Mouse (Mus musculus) monocyte, adult 2 months (primary cell): ENCODE data around the gene Lysmd4.
"Not testable (repeated sequence)": the region's sequence is repeated elsewhere in the genome, so short reads cannot be mapped to it uniquely, and the experiment has no call there.

Experiments
- DNase-seq, 2 experiments: peaks; one replicate each; pipeline ENCODE4 v3.0.0; 2022; ENCODE audit warnings: low spot score in 2 of 2, low read depth in 1 of 2

The Lysmd4 gene

DNA sequence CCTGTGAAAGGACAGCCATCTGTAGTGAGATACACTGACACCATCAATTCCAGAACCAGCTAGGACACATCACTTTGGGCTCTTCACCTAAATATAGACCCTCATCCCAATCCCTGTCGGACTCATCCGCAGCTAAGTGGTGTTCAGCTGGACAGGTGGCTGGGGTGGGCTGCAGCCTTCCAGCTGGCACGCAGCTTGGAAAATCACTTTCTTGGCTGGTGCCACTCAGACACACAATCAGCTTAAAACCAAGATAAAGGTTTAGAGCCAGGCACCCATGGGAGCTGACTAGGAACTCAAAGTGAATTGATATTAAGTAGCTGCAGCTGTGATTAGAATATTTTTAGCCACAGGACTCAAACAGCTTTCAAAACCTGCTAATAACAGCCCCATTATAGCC, 7.9 kb downstream of the Lysmd4 start:
- no peak for DNase-seq

DNA sequence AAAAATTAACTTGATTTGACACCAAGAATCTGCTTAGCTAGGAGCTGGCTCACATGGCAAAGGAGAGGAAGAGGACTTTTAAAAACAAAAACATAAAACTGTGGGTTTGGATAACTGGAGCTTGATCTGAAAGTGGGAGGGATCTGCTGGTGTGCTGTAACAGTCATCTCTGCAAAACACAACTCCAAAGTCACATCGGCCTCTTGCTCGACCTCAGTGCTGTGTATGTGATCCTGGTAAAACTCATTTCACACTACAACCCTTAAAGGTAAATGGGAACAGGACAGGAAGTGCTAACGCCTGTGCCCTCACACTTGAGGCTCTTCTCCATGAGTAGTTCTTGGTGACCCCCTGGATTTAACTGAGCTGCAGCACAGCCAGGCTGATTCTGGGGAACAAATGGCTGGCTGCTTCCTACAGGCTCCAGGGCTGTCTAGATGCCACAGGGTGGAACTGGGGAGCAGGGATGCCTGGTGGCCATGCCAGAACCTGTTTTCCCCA, 8.3 kb downstream of the Lysmd4 start:
- DNase-seq, result no peak

DNA sequence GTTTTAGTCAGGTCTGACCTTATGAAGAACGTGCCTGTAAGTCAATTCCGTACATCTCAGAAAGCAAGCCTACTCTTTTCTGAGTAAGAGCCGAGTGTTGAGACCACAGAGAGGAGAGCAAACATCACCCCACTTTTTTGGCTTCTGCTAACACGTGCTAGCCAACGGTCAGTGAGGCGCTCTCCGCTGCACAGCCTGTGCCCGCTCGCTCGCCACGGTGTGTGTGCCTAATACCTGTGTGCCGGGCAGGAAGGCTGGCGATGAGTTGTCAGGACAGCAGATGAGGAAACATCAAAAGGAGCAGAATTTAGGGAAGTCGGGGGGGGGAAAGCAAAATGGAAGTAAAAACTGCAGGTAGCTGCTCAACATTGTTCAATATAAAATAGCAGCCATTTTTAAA, 10.2 kb downstream of the Lysmd4 start:
- DNase-seq, result no peak

DNA sequence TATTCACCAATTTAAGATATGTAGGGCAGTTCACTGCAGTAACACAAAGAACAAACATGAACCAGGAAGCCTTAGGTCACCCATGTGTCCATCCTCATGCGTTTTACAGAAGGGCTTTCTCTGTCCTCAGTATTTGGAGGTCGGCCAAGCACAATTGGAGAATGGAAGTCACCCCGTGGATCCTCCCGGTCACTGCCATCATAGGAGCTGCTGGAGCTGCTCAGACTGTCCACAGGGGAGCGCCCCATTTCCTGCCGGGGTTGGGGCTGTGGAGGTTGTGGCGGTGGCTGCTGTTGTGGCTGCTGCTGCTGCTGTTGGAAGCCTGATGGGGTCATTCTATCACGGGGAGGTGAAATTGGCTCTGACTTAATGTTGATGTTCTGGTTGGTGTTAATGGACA, 12.5 kb downstream of the Lysmd4 start:
- no peak for DNase-seq

DNA sequence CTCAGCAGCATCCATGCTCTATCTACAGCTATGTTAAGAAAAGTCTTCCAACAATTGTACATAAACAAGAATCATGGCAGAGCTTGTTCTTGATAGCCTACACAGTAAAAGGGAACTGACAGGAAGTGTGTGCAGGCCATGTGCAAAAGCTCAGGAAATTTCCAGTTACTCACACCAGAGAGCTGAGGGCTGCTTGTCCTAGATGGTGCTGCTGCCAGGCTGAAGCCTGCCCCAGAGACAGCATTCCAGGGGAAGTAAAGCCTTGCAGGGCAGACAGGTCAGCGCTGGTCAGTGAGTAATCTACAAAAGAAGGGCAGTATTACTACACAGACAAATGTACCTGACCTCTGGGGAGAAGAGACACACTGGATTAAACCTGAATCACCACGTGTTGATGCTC, 14.0 kb downstream of the Lysmd4 start:
- no peak for DNase-seq

DNA sequence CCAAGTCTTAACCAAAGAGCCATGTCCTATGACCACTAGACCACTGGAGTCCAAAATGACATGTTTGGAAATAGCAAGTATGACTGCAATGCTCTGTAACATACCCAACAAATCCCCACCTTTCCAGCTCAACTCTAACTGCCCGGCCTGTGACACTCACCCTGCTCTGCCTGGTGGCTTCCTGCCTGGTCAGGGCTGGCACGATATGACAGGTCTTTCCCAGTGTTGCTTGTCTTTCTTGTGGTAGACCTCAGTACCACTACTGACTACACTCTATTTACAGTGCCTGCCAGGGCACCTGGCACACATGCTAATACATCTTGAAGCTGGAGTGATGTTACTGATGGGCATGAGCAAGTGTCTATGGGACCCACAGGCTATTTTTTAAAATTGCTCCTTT, 15.4 kb downstream of the Lysmd4 start:
- DNase-seq, result no peak

DNA sequence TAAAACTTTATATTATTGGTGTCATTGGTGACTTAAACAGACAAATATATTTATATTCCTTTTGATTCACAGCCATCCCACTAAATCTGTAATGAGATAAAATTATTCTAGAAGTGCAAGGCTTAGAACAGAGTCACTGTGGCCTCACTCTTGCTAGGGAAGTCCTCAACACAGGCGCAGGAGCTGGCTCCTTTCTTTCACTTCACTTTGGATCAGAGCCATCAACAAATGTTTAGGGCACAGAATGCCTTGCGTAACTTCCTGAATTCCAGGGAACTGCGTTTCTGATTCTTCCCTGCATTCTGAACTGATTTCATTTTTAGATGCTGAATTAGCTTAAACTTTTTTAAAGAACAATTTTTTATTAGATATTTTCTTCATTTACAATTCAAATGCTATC, 19.6 kb downstream of the Lysmd4 start:
- no peak for DNase-seq

DNA sequence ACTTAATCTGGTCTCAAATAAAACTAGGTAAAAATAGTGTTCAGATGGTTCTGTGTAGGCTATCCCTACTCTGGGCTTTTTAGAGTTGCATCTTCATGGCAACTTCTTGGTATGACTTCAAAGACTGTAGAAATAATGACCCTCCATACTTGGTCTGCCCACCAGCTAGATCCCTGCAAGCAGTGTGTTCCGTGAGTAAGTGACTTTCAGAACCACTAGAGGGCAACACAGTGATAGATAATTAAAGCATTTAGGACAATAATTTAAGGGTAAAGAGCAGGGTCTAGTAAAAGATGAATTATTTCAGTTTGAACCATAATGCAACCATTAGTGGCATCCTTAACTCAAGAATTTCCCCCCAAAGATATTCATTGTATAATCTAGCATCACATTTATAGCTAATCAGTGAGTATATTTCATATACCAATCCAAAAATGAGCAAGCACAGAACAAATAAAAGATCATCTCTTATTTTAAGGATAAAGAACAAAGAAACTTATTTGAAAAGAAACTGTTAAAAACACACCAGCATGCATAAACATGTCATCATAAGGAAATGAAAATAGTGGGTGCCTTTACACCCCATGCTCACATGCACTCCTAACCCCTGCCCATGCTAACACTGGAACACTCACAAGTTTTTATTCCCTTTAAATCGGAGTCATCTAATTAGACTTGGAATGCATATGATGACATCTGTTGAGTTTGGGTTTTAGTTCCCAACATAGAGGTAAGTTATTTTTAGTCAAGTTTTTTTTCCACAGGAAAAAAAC, 21.0 kb downstream of the Lysmd4 start:
- no peak for DNase-seq

DNA sequence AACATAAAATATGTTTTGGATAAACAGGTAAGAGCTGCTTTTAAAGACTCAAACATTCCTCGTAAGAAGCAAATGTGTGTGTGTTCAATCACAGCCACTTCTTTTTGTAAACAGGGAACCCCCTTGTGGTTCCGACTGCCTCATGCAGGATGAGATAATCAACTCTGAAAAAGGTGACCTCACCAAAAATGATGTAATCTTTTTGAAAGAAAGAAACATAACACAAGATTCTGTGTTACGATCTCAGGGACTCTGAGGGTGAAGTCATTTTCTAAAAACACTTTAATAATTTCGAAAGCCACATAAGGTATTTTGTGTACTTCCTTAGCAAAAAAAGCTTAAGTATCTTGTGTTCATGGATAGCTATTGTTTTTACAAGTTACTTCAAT, 21.5 kb downstream of the Lysmd4 start:
- no peak for DNase-seq

DNA sequence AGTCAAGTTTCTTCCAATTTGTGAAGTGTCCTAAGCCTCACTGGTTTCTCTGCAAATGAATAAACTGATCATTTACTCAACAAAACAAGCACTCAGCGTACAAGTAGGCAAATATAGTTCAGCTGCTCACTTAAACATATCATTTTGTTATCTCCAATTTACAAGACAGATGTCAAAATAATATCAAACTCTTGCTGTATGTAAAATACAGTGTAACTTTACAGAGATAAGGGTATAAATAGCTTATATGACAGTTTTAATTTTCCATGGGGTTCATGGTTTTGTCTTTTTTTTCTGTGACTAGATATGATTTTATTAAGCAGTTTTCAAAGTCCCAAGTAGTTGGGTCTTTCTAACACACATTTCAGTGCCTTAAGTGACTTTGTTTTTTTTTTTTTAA, 22.9 kb downstream of the Lysmd4 start:
- DNase-seq, result no peak

DNA sequence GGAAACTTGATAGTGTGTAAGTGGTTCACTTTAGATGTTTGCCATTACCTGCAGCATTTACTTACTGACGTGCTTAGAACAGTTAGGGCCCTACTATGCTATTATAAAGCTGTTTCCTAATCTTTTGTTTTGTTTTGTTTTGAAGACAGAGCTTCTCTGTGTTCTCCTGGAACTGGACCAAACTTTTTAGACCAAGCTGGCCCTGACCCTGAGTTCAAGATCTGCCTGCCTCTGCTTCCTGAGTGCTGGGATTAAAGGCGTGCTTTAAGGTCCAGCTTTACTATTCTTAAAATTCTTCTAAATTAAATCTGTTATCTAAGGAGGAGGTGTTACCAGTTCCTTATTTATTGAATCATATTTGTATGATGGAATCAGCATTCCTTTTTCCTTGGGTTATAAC, 23.7 kb downstream of the Lysmd4 start:
- DNase-seq, result no peak

DNA sequence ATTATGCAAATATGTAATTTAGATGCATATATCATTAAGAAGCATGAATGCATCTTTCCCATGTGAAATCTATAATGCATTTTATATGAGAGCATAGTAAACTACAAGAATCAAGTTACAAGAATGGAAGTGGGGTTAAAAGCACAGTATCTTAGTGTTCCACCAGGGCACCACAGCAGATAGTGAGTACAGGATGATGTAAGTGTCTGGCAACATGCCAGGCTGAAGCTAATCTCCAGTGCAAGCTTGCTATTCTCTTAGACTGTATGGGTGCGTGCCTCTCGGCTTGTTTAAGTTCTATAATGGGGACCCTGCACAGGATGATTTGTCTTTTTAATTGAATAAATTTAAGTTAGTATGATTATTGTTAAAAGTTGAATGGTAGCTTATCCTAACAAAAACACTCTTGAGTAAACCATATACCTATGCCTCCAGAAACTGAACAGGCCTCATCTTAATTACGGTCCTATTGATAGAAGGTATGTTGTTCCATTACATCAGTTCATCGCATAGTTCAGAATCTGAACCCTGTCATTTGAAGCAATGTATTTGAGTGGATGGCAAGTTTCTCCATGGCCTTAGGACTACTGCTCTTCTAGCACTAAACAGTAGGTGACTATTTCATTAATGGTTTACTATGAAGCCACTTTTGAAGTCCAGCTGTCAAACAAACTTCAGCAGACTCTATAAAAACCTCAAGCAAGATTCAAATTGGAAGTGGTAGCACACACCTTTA, 37.7 kb downstream of the Lysmd4 start:
- no peak for DNase-seq

DNA sequence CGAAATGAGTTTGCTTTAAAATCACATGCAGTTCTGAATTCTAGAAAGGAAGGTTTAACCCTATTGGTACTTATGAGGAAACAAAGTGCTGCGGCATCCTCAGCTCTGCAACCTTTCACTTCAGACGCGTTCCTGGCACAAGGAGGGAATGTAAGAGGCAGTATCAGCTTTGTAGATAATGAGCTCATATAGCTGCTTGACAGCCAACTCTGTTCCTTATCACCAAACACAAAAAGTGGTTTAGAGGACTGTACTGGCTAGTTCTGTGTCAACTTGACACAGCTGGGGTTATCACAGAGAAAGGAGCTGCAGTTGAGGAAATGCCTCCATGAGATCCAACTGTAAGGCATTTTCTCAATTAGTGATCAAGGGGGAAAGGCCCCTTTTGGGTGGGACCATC, 48.1 kb downstream of the Lysmd4 start:
- DNase-seq, result not testable (repeated sequence)

DNA sequence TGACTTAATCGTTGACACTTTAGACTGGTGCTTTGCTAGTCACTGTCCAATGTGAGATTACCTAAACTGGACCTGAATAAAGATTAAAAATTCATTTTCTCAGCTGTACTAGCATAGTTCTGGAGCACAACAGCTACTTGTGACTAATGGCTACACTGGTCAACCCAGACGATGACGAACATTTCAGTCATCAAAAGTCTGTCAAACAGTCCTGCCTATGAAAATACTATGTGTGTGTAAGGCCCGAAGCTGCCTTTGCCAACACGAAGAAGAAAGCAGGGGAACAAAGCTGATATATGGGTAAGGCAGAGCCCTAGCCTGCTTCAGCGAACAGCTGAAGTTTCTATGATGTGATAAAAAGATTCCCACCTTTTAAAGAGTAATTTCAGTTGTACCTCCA, 61.2 kb downstream of the Lysmd4 start:
- no peak for DNase-seq

DNA sequence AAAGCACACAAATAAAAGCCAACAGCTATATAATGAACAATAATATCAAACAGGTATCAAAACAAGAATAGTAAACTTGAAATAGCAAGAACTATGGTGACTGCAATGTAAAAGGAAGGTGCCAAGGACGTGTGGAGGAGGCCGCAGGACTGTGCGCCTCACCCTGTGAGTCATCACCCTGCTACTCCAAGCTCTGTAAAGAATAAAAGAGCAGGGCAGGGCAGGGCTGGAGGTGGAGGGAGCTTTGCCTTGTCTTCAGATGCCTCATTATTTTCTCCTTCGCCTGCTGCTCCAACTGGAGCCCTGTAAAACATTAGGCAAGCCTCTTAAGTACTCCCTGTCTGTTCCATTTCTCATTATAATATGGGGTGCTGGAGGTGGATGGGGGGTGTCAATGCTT, 65.1 kb downstream of the Lysmd4 start:
- no peak for DNase-seq

DNA sequence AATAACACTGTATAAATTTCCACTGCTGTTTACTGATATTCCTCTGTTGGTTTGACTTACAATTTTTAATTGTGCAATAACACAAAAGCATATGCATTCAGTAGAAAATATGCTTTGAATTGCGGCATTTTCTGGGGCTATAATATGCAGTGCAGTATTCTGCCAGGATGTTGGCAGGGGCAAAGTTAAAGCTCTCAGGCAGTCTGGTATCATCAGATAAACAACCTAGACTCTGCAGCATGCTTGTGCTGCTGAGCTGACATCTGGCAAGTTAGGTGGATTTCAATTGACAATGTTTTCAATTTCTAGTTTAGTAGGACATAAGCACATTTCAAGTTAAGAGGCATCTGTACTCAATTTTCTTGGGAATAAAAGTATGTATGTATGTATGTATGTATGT, 69.0 kb downstream of the Lysmd4 start:
- DNase-seq, result no peak

DNA sequence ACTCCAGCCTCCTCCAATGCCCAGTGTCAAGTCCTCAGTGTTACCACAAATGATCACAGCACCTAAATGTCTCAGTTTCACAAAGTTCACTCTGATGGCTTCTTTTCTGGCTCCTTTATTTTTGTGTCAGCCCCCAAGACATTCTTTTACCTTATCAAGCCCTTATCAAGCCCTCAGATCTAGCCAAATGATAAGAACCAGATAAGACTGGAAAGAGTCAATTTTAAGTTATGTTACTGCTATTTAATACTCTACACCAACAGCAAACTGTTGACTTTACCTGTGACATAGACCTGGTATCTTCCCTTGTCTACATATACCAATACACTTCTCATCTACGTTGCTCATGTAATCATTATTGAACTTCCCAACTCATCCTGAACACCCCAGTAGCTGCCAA, 74.1 kb downstream of the Lysmd4 start:
- DNase-seq, result no peak

DNA sequence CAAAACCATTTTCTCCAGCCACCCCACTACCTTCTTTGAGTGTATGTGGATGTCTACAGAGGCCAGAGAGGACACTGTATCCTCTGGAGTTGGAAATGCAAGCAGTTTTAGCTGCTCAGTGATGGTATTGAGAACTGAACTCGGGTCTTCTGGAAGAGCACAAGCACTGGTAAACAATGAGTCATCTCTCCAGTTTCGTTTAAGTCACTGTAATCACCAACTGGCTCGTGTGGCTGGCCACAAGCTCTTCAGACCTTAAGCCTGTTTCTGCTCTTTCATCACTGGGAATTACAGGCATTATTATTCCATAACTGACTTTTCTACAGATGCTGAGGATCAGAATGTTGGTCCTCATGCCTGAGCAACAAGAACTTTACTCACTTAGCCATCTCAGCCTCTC, 82.6 kb downstream of the Lysmd4 start:
- no peak for DNase-seq

DNA sequence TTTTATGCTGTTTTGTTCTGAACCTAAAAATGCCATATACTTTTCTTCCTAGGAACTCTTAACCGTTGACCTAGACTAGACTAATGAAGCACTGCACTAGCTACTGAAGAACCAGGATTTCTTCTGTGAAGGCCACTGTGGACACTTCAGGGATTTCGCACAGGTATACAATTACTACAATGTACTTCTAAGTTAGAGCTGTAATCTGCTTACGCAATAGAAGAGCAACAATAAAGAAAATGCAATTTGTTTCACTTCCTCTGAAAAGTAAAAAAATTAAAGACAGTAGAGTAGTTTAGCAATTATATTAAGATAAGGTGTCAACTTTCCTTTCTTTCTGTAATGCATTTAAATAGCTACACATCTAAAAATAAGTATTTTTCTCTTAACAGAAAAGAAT, 84.7 kb downstream of the Lysmd4 start:
- no peak for DNase-seq

DNA sequence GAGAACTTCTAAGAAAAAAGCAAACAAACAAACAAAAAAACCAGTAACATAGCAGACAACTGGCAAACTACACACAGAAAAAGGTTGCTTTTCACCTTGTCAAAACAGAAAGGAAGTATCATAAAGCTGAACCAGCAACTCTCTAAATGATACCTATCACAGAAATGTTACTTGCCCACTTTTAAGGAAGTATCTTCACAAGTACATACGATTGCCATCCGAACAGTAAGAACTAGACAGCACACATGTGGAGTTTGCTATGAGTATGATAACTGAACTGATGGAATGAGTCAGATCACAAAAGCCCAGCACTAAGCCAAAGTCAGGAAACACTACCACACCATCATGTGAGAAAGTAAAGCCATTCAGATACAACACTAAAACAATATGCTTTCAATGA, 85.8 kb downstream of the Lysmd4 start:
- DNase-seq, result no peak

DNA sequence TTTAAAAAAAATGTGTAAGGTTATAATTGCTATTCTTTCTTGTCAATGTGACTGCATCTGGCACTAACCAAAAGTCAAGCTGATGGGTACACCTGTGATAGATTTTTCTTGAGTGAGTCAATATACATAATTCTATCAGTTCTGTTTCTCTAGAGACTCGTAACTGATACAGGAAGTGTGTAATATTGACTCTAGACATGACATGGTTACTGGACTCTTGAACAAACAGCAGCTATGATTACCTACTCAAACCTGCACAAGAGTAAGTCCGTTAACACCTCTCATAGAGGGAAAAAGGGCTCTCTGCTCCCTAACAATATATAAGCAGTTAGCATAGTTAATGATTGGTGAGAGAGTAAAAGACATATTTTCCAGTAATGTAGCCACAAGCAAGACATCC, 87.8 kb downstream of the Lysmd4 start:
- DNase-seq, result no peak

DNA sequence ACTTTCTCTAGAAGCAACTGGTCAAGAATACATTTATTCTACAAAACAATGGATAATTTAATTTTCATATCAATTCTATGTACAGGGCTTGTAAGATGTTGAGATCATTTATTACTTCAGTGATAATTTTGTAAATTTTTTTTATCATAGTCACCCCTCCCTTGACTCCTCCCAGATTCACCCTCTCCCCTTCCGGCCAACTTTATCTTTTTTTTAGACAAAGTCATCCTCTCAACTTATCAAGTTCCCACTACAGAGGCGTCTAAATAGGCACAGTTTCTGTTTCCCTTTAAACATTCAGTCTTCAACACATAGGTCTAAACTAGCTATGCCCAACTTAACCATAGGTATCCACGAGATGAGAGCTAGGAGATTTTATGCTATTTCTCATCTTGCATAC, 90.9 kb downstream of the Lysmd4 start:
- no peak for DNase-seq

DNA sequence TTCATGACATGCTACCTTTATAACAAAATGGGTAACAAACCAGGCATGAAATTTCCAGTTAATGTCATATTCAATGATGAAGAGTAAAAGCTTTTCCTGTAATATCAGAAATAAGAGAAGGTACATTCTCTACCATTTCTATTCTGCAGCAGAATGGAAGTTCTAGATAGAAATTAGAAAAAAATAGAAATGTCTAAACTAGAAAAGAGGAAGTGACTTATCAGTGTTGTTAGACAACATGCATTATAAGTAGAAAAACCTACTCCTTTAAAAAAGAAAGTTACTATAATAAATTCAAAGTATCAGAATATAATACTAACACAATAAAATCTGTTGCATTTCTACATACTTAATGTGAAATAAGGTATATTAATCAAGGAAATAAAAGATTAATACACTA, 96.4 kb downstream of the Lysmd4 start:
- no peak for DNase-seq
